Mouse (Mus musculus): ENCODE results near the gene Banp. TPM values are rescaled to one million over a fixed set of nuclear protein-coding genes. Genes with fewer than 3 reads are reported as not detected.
A peak's percentile ranks its signal among the peaks of the same experiment; 100 is the strongest.

The Banp gene
- polyA plus RNA-seq, 1 experiment from 2014 or later, result 53.0 TPM

GRCm38 (mm10) chr8:121946351-121946750, 3.2 kb upstream of the Banp start:
- H3K9me3 ChIP-seq (ENCODE audit: control insufficient read depth, low read length), result no peaks in the 10 kb centered on the region
- H3K36me3 ChIP-seq (ENCODE audit: control insufficient read depth, insufficient read depth, low read length), result no peaks in the 10 kb centered on the region

GRCm38 (mm10) chr8:121947047-121947752, 2.4 kb upstream of the Banp start:
- WGBS, result 28% methylated on average over 19 of the region's 19 CpGs
- Histone ChIP-seq H3K36me3 (ENCODE audit: control insufficient read depth, insufficient read depth, low read length) (no peaks in the 10 kb centered on the region), H3K4me2 (ENCODE audit: low read depth, low read length) (peak overlapping the region; percentile 69), H3K9ac (ENCODE audit: low read length) (peak overlapping the region; percentile 69), H3K9me3 (ENCODE audit: control insufficient read depth, low read length) (no peaks in the 10 kb centered on the region), H3K27me3 (ENCODE audit: control insufficient read depth, insufficient read depth, low read depth, low read length) (no peaks in the 10 kb centered on the region), H3K4me1 (replicated peaks; ENCODE audit: control insufficient read depth, insufficient read depth, low read length) (peaks cover 26% of the 10 kb centered on the region), H3K27ac (ENCODE audit: low read length) (peak overlapping the region; percentile 95), H3K4me3 (ENCODE audit: low read length) (peak overlapping the region; percentile 45)
- ATAC-seq (ENCODE audit: low read depth), result no peak

More at GRCm38 (mm10) chr8:121946351-121946750, 3.2 kb upstream of the Banp start:
- no peaks in the 10 kb centered on the region for H3K27me3 ChIP-seq (ENCODE audit: control insufficient read depth, insufficient read depth, low read depth, low read length)
- H3K4me1 ChIP-seq (replicated peaks; ENCODE audit: control insufficient read depth, insufficient read depth, low read length), result peaks cover 20% of the 10 kb centered on the region; the same call in 1 of the 2 replicates
- no peak overlapping the region for H3K4me3 ChIP-seq (ENCODE audit: low read length)
- ATAC-seq (ENCODE audit: low read depth), result no peak
- no peak overlapping the region for H3K9ac ChIP-seq (ENCODE audit: low read length)
- H3K27ac ChIP-seq (ENCODE audit: low read length), result no peak overlapping the region
- H3K4me2 ChIP-seq (ENCODE audit: low read depth, low read length), result no peak overlapping the region
- WGBS, result 73% methylated on average over 7 of the region's 7 CpGs

DNA sequence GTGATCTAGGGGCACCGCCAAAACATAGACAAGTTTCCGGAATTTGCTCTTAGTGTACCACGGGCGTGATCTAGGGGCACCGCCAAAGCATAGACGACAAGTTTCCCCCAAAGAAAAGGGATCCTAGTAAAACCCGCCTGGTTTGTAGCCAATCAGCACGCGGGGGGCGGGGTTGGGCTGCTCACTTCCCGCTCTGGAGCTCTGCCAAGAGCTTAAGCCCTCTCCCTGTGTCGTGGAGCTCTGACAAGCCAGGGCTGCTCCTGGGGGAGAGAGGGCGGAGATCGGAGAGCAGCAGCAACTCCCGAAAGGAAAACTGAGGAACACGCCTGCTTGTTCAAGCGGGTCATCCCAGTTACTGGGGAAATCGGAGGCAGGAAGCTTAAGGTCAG, 1.8 kb upstream of the Banp start:
- H3K36me3 ChIP-seq (ENCODE audit: control insufficient read depth, insufficient read depth, low read length), result no peaks in the 10 kb centered on the region
- no peaks in the 10 kb centered on the region for H3K27me3 ChIP-seq (ENCODE audit: control insufficient read depth, insufficient read depth, low read depth, low read length)
- ATAC-seq (ENCODE audit: low read depth), result peak; percentile 52
- no peaks in the 10 kb centered on the region for H3K9me3 ChIP-seq (ENCODE audit: control insufficient read depth, low read length)
- peak overlapping the region; percentile 95 for H3K27ac ChIP-seq (ENCODE audit: low read length)
- peak overlapping the region; percentile 69 for H3K9ac ChIP-seq (ENCODE audit: low read length)
- under 1% methylated on average over 18 of the region's 18 CpGs for WGBS
- peak overlapping the region; percentile 45 for H3K4me3 ChIP-seq (ENCODE audit: low read length)
- H3K4me1 ChIP-seq (replicated peaks; ENCODE audit: control insufficient read depth, insufficient read depth, low read length), result peaks cover 31% of the 10 kb centered on the region
- peak overlapping the region; percentile 69 for H3K4me2 ChIP-seq (ENCODE audit: low read depth, low read length)

GRCm38 (mm10) chr8:121948321-121949145, 1.0 kb upstream of the Banp start:
- ATAC-seq (ENCODE audit: low read depth), result no peak
- H3K4me1 ChIP-seq (replicated peaks; ENCODE audit: control insufficient read depth, insufficient read depth, low read length), result peaks cover 35% of the 10 kb centered on the region
- WGBS, result 54% methylated on average over 19 of the region's 19 CpGs
- H3K36me3 ChIP-seq (ENCODE audit: control insufficient read depth, insufficient read depth, low read length), result no peaks in the 10 kb centered on the region
- H3K9me3 ChIP-seq (ENCODE audit: control insufficient read depth, low read length), result no peaks in the 10 kb centered on the region
- H3K4me2 ChIP-seq (ENCODE audit: low read depth, low read length), result peak overlapping the region; percentile 69
- peak overlapping the region; percentile 95 for H3K27ac ChIP-seq (ENCODE audit: low read length)
- H3K9ac ChIP-seq (ENCODE audit: low read length), result peak overlapping the region; percentile 69
- peak overlapping the region; percentile 45 for H3K4me3 ChIP-seq (ENCODE audit: low read length)
- H3K27me3 ChIP-seq (ENCODE audit: control insufficient read depth, insufficient read depth, low read depth, low read length), result no peaks in the 10 kb centered on the region

- no peaks in the 10 kb centered on the region for H3K9me3 ChIP-seq (ENCODE audit: control insufficient read depth, low read length)
- peak overlapping the region; percentile 83 for H3K4me2 ChIP-seq (ENCODE audit: low read depth, low read length)
- H3K4me3 ChIP-seq (ENCODE audit: low read length), result peak overlapping the region; percentile 86
- H3K27me3 ChIP-seq (ENCODE audit: control insufficient read depth, insufficient read depth, low read depth, low read length), result no peaks in the 10 kb centered on the region
- peaks cover 38% of the 10 kb centered on the region for H3K4me1 ChIP-seq (replicated peaks; ENCODE audit: control insufficient read depth, insufficient read depth, low read length)
- peak; percentile 95 for ATAC-seq (ENCODE audit: low read depth)
- H3K27ac ChIP-seq (ENCODE audit: low read length), result peak overlapping the region; percentile 98
- peaks cover 7% of the 10 kb centered on the region; the same call in 1 of the 2 replicates for H3K36me3 ChIP-seq (ENCODE audit: control insufficient read depth, insufficient read depth, low read length)
- under 1% methylated on average over 51 of the region's 66 CpGs for WGBS
- peak overlapping the region; percentile 97 for H3K9ac ChIP-seq (ENCODE audit: low read length)
Observed at GRCm38 (mm10) chr8:121949941-121950748, 595 bp downstream of the Banp start.

DNA sequence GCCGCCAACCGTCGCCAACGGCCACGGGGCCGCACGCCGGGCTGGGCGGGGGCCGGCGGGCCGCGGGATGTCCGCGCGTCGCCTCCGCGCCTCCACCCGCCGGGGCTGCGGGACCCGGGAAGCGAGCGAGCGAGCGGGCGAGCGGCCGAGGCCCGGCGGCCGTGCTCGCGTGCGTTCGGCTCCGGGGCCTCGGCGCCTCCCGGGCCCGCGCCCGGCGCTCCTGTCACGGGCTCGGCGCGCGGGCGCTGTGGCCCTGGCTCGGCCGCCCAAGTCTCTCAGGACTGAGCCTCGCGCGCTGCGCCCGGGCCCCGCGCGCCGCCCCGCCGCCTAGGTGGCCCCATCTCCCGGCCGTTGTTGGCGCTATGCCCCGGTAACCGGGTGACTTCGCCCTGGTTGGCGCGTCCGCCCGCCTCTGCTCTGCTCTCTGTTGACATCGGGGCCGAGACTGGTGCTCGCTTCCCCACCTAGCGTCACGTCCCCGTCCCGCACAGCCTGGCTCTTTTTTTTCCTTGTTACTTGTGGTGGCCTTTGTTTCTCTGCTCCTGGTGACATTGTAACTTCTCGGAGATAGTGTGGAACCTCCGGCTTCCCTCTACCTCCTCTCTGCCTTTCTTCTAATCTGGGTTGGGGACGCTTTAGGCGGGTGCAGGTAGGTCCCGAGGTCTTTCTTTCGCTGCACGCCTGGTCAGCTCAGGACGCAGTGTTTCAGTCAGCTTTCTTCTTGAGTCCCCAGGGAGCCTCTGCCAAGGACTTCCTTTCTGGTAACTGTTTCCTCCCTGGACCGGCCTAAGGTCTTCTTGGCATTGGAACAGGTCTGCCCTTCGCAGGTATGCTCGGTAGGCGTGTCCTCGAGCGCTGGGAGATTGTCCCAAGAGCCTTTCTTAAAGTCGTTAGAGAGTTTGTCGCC, 1.5 kb downstream of the Banp start:
- Histone ChIP-seq H3K27me3 (ENCODE audit: control insufficient read depth, insufficient read depth, low read depth, low read length) (no peaks in the 10 kb centered on the region), H3K4me1 (replicated peaks; ENCODE audit: control insufficient read depth, insufficient read depth, low read length) (peaks cover 39% of the 10 kb centered on the region), H3K4me2 (ENCODE audit: low read depth, low read length) (peak overlapping the region; percentile 83), H3K27ac (ENCODE audit: low read length) (peak overlapping the region; percentile 98), H3K36me3 (ENCODE audit: control insufficient read depth, insufficient read depth, low read length) (peaks cover 8% of the 10 kb centered on the region; the same call in 1 of the 2 replicates), H3K9ac (ENCODE audit: low read length) (peak overlapping the region; percentile 97), H3K9me3 (ENCODE audit: control insufficient read depth, low read length) (no peaks in the 10 kb centered on the region), H3K4me3 (ENCODE audit: low read length) (peak overlapping the region; percentile 86)
- ATAC-seq (ENCODE audit: low read depth), result 0 out of 2 replicates have a peak, but pooled peaks have one; percentile 5
- WGBS, result under 1% methylated on average over 57 of the region's 97 CpGs

GRCm38 (mm10) chr8:121951656-121952009, 2.1 kb downstream of the Banp start:
- WGBS, result 12% methylated on average over 7 of the region's 7 CpGs
- Histone ChIP-seq H3K27ac (ENCODE audit: low read length) (peak overlapping the region; percentile 98), H3K4me1 (replicated peaks; ENCODE audit: control insufficient read depth, insufficient read depth, low read length) (peaks cover 39% of the 10 kb centered on the region), H3K9ac (ENCODE audit: low read length) (peak overlapping the region; percentile 97), H3K36me3 (ENCODE audit: control insufficient read depth, insufficient read depth, low read length) (peaks cover 13% of the 10 kb centered on the region), H3K4me2 (ENCODE audit: low read depth, low read length) (peak overlapping the region; percentile 83), H3K4me3 (ENCODE audit: low read length) (peak overlapping the region; percentile 86), H3K27me3 (ENCODE audit: control insufficient read depth, insufficient read depth, low read depth, low read length) (no peaks in the 10 kb centered on the region), H3K9me3 (ENCODE audit: control insufficient read depth, low read length) (no peaks in the 10 kb centered on the region)
- ATAC-seq (ENCODE audit: low read depth), result no peak

DNA sequence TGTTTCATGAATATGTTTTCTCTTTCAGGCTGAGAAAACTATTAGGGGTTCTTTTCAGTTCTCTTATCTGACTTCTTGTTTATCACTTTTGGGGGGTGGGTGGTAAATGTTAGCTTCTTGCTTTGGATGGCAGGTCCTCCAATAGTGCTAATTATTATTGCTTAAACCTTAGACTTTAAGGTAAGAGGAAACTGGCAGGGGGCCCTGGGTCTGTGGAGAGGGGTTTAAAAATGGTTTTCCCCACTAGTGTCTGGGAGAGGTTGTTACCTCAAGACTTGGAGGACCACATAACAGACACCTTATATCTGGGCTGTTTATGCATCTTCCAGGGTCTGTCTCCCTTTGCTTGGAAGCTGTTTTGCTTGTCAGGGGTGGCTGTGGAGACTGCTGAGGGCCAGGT, 2.6 kb downstream of the Banp start:
- Histone ChIP-seq H3K27me3 (ENCODE audit: control insufficient read depth, insufficient read depth, low read depth, low read length) (no peaks in the 10 kb centered on the region), H3K4me1 (replicated peaks; ENCODE audit: control insufficient read depth, insufficient read depth, low read length) (peaks cover 37% of the 10 kb centered on the region), H3K9ac (ENCODE audit: low read length) (peak overlapping the region; percentile 51; the same call in 1 of the 2 replicates), H3K4me2 (ENCODE audit: low read depth, low read length) (peak overlapping the region; percentile 83), H3K4me3 (ENCODE audit: low read length) (no peak overlapping the region), H3K9me3 (ENCODE audit: control insufficient read depth, low read length) (no peaks in the 10 kb centered on the region), H3K36me3 (ENCODE audit: control insufficient read depth, insufficient read depth, low read length) (peaks cover 13% of the 10 kb centered on the region), H3K27ac (ENCODE audit: low read length) (no peak overlapping the region)
- no peak for ATAC-seq (ENCODE audit: low read depth)
